Mouse (Mus musculus): Measurements from ENCODE around the gene Tigar. TPM values are rescaled to one million over a fixed set of nuclear protein-coding genes. Genes with fewer than 3 reads are reported as not detected.

Tigar gene
- polyA plus RNA-seq, 1 experiment from 2014 or later = 7.1 TPM

GRCm38 (mm10) chr6:127105107-127105506 is 4.2 kb downstream of the Tigar start:
- no peaks in the 10 kb centered on the region for H3K27me3 ChIP-seq
- H3K9me3 ChIP-seq = no peaks in the 10 kb centered on the region
- no peak overlapping the region for H3K4me3 ChIP-seq
- ATAC-seq (ENCODE audit: low read depth) = no peak
- peaks cover 24% of the 10 kb centered on the region for H3K36me3 ChIP-seq
- H3K9ac ChIP-seq = no peak overlapping the region
- WGBS = 75% methylated on average over 6 of the region's 6 CpGs
- H3K4me2 ChIP-seq = no peak overlapping the region
- no peak overlapping the region for H3K27ac ChIP-seq (replicated peaks)
- H3K4me1 ChIP-seq (replicated peaks) = peaks cover 22% of the 10 kb centered on the region

- H3K27ac ChIP-seq (replicated peaks) = no peak overlapping the region
- no peaks in the 10 kb centered on the region for H3K27me3 ChIP-seq
- 84% methylated on average over 7 of the region's 7 CpGs for WGBS
- H3K4me1 ChIP-seq (replicated peaks) = peaks cover 19% of the 10 kb centered on the region
- ATAC-seq (ENCODE audit: low read depth) = no peak
- H3K4me2 ChIP-seq = no peak overlapping the region
- H3K9ac ChIP-seq = no peak overlapping the region
- no peak overlapping the region for H3K4me3 ChIP-seq
- H3K9me3 ChIP-seq = no peaks in the 10 kb centered on the region
- peaks cover 24% of the 10 kb centered on the region for H3K36me3 ChIP-seq
Measured at GRCm38 (mm10) chr6:127104396-127105029, 4.8 kb downstream of the Tigar start.

- H3K4me1 ChIP-seq (replicated peaks) = peaks cover 16% of the 10 kb centered on the region
- no peaks in the 10 kb centered on the region for H3K27me3 ChIP-seq
- H3K27ac ChIP-seq (replicated peaks) = no peak overlapping the region
- no peak overlapping the region for H3K4me3 ChIP-seq
- no peak overlapping the region for H3K4me2 ChIP-seq
- H3K36me3 ChIP-seq = peaks cover 24% of the 10 kb centered on the region
- no peaks in the 10 kb centered on the region for H3K9me3 ChIP-seq
- no peak overlapping the region for H3K9ac ChIP-seq
- WGBS = 91% methylated on average over 6 of the region's 6 CpGs
- no peak for ATAC-seq (ENCODE audit: low read depth)
Measured at GRCm38 (mm10) chr6:127103506-127104275, 5.7 kb downstream of the Tigar start.

- no peak for ATAC-seq (ENCODE audit: low read depth)
- Histone ChIP-seq H3K4me1 (replicated peaks) (no peaks in the 10 kb centered on the region), H3K36me3 (peaks cover 30% of the 10 kb centered on the region), H3K4me3 (no peak overlapping the region), H3K27me3 (no peaks in the 10 kb centered on the region), H3K9ac (no peak overlapping the region), H3K4me2 (no peak overlapping the region), H3K9me3 (no peaks in the 10 kb centered on the region), H3K27ac (replicated peaks) (no peak overlapping the region)
- WGBS = 67% methylated on average over 7 of the region's 7 CpGs
Measured at GRCm38 (mm10) chr6:127094565-127094964, 14.8 kb downstream of the Tigar start.

- Histone ChIP-seq H3K27me3 (peaks cover 10% of the 10 kb centered on the region; the same call in 1 of the 2 replicates), H3K9ac (no peak overlapping the region), H3K9me3 (no peaks in the 10 kb centered on the region), H3K36me3 (peaks cover 51% of the 10 kb centered on the region), H3K4me3 (no peak overlapping the region), H3K4me2 (no peak overlapping the region), H3K4me1 (replicated peaks) (no peaks in the 10 kb centered on the region), H3K27ac (replicated peaks) (no peak overlapping the region)
- ATAC-seq (ENCODE audit: low read depth) = no peak
- 80% methylated on average over 4 of the region's 4 CpGs for WGBS
Measured at GRCm38 (mm10) chr6:127086739-127087138, 22.6 kb downstream of the Tigar start.

GRCm38 (mm10) chr6:127081820-127082219 is 27.5 kb downstream of the Tigar start:
- 70% methylated on average over 6 of the region's 6 CpGs for WGBS
- ATAC-seq (ENCODE audit: low read depth) = no peak
- 0 out of 2 replicates have a peak, but pooled peaks cover 2% of the 10 kb centered on the region for H3K36me3 ChIP-seq
- H3K4me2 ChIP-seq = no peak overlapping the region
- H3K4me3 ChIP-seq = no peak overlapping the region
- peaks cover 9% of the 10 kb centered on the region for H3K4me1 ChIP-seq (replicated peaks)
- no peak overlapping the region for H3K9ac ChIP-seq
- H3K27me3 ChIP-seq = peaks cover 22% of the 10 kb centered on the region
- no peaks in the 10 kb centered on the region for H3K9me3 ChIP-seq
- H3K27ac ChIP-seq (replicated peaks) = no peak overlapping the region

GRCm38 (mm10) chr6:127079867-127080731 is 29.3 kb downstream of the Tigar start:
- Histone ChIP-seq H3K9ac (peak overlapping the region; percentile 86), H3K4me1 (replicated peaks) (peaks cover 9% of the 10 kb centered on the region), H3K27me3 (peaks cover 22% of the 10 kb centered on the region), H3K27ac (replicated peaks) (peak overlapping the region; percentile 88), H3K36me3 (no peaks in the 10 kb centered on the region), H3K4me3 (peak overlapping the region; percentile 61), H3K9me3 (no peaks in the 10 kb centered on the region), H3K4me2 (peak overlapping the region; percentile 93)
- 1% methylated on average over 48 of the region's 59 CpGs for WGBS
- ATAC-seq (ENCODE audit: low read depth) = peak; percentile 96

- Histone ChIP-seq H3K4me1 (replicated peaks) (no peaks in the 10 kb centered on the region), H3K4me2 (no peak within 1 kb of the TSS), H3K9ac (no peak within 1 kb of the TSS), H3K4me3 (no peak within 1 kb of the TSS), H3K27me3 (no peaks in the 10 kb centered on the region; the same call in 1 of the 2 replicates), H3K36me3 (no peaks in the 10 kb centered on the region), H3K9me3 (no peaks in the 10 kb centered on the region), H3K27ac (replicated peaks) (no peak within 1 kb of the TSS)
- ATAC-seq (ENCODE audit: low read depth) = no peak
- WGBS = 18% methylated on average over 5 of the region's 5 CpGs
Measured at GRCm38 (mm10) chr6:127072817-127073216, 36.5 kb downstream of the Tigar start, which contains the start of gene Fgf23. TSS of gene Fgf23 (plus strand) at chr6:127072902.

- WGBS = 6% methylated on average over 14 of the region's 14 CpGs
- no peaks in the 10 kb centered on the region for H3K9me3 ChIP-seq
- H3K4me1 ChIP-seq (replicated peaks) = peaks cover 3% of the 10 kb centered on the region; the same call in 1 of the 2 replicates
- H3K4me2 ChIP-seq = peak overlapping the region; percentile 43
- H3K4me3 ChIP-seq = no peak overlapping the region
- no peaks in the 10 kb centered on the region for H3K36me3 ChIP-seq
- no peak for ATAC-seq (ENCODE audit: low read depth)
- no peak overlapping the region for H3K27ac ChIP-seq (replicated peaks)
- H3K27me3 ChIP-seq = peaks cover 6% of the 10 kb centered on the region
- H3K9ac ChIP-seq = peak overlapping the region; percentile 50
Measured at GRCm38 (mm10) chr6:127064815-127065214, 44.5 kb downstream of the Tigar start.

GRCm38 (mm10) chr6:127063915-127064314 is 45.4 kb downstream of the Tigar start:
- ATAC-seq (ENCODE audit: low read depth) = no peak
- Histone ChIP-seq H3K27ac (replicated peaks) (no peak overlapping the region), H3K9ac (no peak overlapping the region), H3K27me3 (peaks cover 6% of the 10 kb centered on the region), H3K9me3 (no peaks in the 10 kb centered on the region), H3K36me3 (no peaks in the 10 kb centered on the region), H3K4me2 (no peak overlapping the region), H3K4me1 (replicated peaks) (peaks cover 3% of the 10 kb centered on the region; the same call in 1 of the 2 replicates), H3K4me3 (no peak overlapping the region)
- 81% methylated on average over 3 of the region's 3 CpGs for WGBS

- ATAC-seq (ENCODE audit: low read depth) = no peak
- H3K4me1 ChIP-seq (replicated peaks) = peaks cover 3% of the 10 kb centered on the region; the same call in 1 of the 2 replicates
- no peaks in the 10 kb centered on the region for H3K9me3 ChIP-seq
- no peak overlapping the region for H3K27ac ChIP-seq (replicated peaks)
- H3K27me3 ChIP-seq = peaks cover 6% of the 10 kb centered on the region; the same call in 1 of the 2 replicates
- no peak overlapping the region for H3K9ac ChIP-seq
- H3K36me3 ChIP-seq = no peaks in the 10 kb centered on the region
- H3K4me2 ChIP-seq = no peak overlapping the region
- no peak overlapping the region for H3K4me3 ChIP-seq
- 87% methylated on average over 4 of the region's 4 CpGs for WGBS
Measured at GRCm38 (mm10) chr6:127059975-127060374, 49.4 kb downstream of the Tigar start.

Data from neural tube, embryonic 13.5 days (tissue).